Mouse (Mus musculus): ENCODE data around the gene Slc15a2.

DNA sequence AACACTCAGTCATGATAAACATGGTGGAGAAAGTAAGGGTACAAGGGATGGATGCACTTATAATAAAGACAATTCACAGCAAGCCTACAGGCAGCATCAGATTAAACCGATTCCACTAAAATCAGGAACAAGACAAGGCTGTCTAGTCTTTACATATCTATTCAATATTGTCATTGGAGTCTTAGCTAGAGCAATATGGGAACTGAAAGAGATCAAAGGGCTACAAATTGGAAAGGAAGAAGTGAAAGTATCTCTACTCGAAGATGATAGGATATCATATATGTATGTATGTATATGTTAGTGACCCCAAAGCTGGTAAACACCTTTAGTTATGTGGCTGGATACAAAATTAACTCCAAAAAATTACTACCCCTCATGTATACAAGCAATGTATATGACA is 55.8 kb downstream of the Slc15a2 start:
- TF ChIP-seq HCFC1 (IDR thresholded peaks at IDR 0.05; ENCODE audit: borderline replicate concordance, insufficient read depth, low read length) (no peak), CHD2 (IDR thresholded peaks at IDR 0.05; ENCODE audit: low read depth, low read length) (no peak)
